Mouse (Mus musculus): Measurements from ENCODE around the gene Itga6.
"Not testable (repeated sequence)": the region's sequence is repeated elsewhere in the genome, so short reads cannot be mapped to it uniquely, and the experiment has no call there.

The Itga6 gene

GRCm38 (mm10) chr2:71895596-71896286, 150.3 kb downstream of the Itga6 start:
- no peak for DNase-seq (ENCODE audit: low spot score)

GRCm38 (mm10) chr2:71897420-71897819, 152.0 kb downstream of the Itga6 start:
- DNase-seq (ENCODE audit: low spot score), result no peak

DNA sequence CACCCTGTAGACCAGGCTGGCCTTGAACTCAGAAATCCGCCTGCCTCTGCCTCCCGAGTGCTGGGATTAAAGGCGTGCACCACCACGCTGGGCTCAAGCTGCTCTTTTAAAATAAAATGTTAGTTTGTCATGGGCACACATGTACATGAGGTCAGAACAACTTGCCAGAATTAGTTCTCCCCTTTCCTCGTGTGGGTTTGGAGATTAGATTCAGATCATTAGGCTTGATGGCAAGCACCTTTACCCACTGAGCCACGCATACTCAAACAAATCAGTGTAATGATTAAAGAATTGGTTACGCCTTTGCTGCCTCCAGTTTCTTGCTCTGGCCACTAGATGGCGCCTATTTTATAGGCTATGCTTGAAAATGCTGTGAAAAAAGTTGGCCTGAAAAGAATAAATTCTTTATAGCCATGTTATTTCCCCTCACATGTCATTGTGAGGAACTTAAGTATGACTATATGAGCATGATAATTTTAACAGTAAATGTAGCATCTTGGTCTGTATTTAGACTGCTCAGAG, 153.0 kb downstream of the Itga6 start:
- no peak for DNase-seq (ENCODE audit: low spot score)

DNA sequence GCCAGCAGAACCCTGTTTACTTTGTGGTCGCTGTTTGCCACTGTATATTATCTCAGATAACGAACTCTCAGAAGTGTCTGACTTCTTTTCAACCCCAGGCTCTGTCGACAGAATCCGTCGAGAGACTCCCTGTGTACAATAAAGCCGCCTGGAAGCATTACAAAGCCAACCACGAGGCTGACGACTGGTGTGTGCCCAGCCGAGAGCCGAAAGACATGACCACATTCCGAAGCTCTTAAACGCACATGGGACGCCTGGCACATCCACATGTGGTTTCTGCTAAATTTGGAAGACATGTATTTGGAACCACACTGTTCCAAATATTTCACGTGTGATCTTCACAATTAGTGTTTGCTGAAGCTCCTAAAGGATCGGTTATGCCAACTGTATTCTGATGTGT, 154.5 kb downstream of the Itga6 start:
- DNase-seq (ENCODE audit: low spot score), result no peak

- DNase-seq (ENCODE audit: low spot score), result no peak
Observed at GRCm38 (mm10) chr2:71905154-71905553, 159.7 kb downstream of the Itga6 start.

GRCm38 (mm10) chr2:71906356-71906755, 160.9 kb downstream of the Itga6 start:
- not testable (repeated sequence) for DNase-seq (ENCODE audit: low spot score)

Data from testis, postnatal 10 days (tissue).